Mouse (Mus musculus) small intestine, adult 2 months (tissue): Measurements from ENCODE around the gene Donson.

Experiments
- CTCF ChIP-seq: fragments of 200-500 bp; IDR thresholded peaks from 2 replicates; pipeline ENCODE4 v1.5.1; 2012; ENCODE audit warnings: low read depth, mild to moderate bottlenecking, control low read depth, inconsistent platforms, low read length, moderate library complexity, mixed read lengths; ENCODE audit not compliant: insufficient replicate concordance, insufficient read length; ENCODE audit errors: extremely low read depth
- POLR2A ChIP-seq: fragments of 200-500 bp; IDR thresholded peaks from 2 replicates; pipeline ENCODE4 v1.6.1; 2012; ENCODE audit warnings: low read depth, mild to moderate bottlenecking, control low read depth, inconsistent platforms, low read length, moderate library complexity

GRCm38 (mm10) chr16:91647461-91648219 is 40.9 kb downstream of the Donson start, which contains the start of gene Son:
- TF ChIP-seq CTCF = peak; percentile 13; the same call in 1 of the 2 replicates
- TF ChIP-seq POLR2A = peak; percentile 96
